Mouse (Mus musculus) left cerebral cortex, postnatal 14 days (tissue): ENCODE measurements around the gene Card9. TPM values are rescaled to one million over a fixed set of nuclear protein-coding genes. Genes with fewer than 3 reads are reported as not detected.

Source experiments
- DNase-seq, 2 experiments: peaks; one replicate each; pipeline ENCODE4 v3.0.0; 2021 to 2022; ENCODE audit warnings: low spot score in 2 of 2, mixed read lengths in 1 of 2
- intact Hi-C: fragments of 180-260 bp; cut with DNase I; formaldehyde crosslinking; loops from one replicate; pipeline ENCODE4 v1.15.1; 2025
- total RNA-seq, 2 experiments: library from RNA; stranded (reverse); gene quantifications; 2 replicates each; pipeline ENCODE4 v1.2.3; 2021

Card9 gene
- total RNA-seq, 2 experiments from 2014 or later: 2.4 to 2.8 TPM

- no peak for DNase-seq
- intact Hi-C loops: no loop called here
These were observed 22.2 kb downstream of the Card9 start for GRCm38 (mm10) chr2:26338302-26339203.

- DNase-seq: no peak
- intact Hi-C loops: no loop called here
These were observed 30.0 kb downstream of the Card9 start for GRCm38 (mm10) chr2:26330702-26331101.

DNA sequence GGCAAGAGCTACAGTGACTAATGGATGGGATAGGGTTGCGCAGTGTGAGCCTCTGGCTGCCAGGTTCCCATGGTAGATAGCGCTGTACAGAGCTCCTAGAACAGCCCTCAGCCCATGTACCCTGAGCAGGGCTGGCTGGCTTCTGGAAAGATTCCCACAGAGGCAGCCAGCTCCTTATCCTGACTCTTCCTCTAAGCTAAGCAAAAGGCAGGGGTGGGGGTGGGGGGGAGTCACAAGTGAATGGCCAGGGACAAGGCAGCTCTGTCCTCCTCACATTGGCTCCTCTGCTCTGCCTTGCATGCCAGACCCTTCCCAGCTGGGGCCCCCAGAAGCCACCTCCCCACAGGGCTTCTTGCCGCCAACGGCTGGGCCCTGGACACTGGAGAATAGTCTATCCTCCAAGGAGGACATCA, 30.7 kb downstream of the Card9 start:
- DNase-seq: no peak
- intact Hi-C loops: no loop called here

DNA sequence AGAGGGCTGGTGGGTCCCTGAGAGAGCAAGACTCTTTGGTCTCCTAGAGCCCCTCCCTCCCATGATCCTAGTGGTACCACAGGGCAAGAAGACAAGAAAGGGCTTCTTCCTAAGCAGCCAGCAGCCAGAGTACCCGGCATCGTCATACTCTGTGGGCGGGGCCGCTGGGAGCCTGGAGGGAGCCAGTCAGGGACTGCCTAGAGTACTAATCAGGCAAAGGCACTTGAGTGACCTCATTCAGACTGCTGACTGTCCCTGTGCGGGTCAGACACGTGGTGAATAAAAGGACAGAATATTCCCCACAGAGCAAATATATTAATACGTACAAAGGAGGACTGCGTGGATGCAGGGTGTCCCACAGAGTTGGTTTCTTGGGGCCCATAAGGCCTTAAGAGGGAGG, 31.3 kb downstream of the Card9 start:
- DNase-seq: peak in 1 of 2 experiments; percentile 70
- intact Hi-C loops: loop anchor here (10.0 kb wide), 1 partner anchor 235 kb away; no protein-coding TSS in a partner anchor

GRCm38 (mm10) chr2:26327852-26328251, 32.9 kb downstream of the Card9 start:
- intact Hi-C loops: loop anchor here (10.0 kb wide), 1 partner anchor 237 kb away; no protein-coding TSS in a partner anchor
- DNase-seq: no peak

DNA sequence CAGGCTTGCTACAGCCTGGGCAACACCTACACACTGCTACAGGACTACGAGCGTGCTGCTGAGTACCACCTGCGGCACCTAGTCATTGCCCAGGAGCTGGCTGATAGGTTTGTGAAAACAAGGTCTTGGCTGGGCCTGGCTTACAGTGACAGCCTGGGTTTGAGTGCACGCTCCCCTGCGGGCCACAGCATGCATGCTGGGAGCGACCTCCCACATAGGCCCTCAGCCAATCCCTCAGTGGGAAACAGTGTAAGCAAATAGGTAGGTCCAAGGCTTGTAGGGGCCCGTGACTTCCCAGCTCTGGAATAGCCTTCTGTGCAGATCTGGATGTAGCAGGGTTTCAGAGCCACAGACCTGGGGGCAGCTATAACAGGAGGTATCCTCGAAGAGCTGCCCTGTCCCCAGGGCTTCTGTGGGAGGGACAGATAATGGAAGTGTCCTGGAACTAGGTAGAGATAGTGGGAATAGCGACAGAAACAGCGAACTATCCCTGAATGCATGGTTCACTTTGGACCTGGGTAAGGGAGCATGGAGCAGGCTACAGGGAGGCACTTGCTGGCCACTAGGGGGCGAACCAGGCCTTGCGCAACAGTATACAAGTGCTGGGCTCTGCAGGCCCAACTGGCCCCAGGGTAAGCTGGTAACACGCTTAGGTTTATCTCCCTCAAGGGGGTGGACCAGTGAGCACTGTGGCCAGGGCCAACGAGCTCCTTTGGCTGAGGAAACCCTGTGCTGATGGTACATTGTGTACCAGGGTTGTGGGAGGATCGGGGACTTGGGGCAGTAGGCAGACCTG, 35.1 kb downstream of the Card9 start:
- DNase-seq: peak in 1 of 2 experiments; percentile 46
- intact Hi-C loops: loop anchor here (10.0 kb wide), 1 partner anchor 239 kb away; no protein-coding TSS in a partner anchor

- intact Hi-C loops: loop anchor here (10.0 kb wide), 1 partner anchor 240 kb away; no protein-coding TSS in a partner anchor
- peak; percentile 60 to 61 for DNase-seq
These were observed 35.8 kb downstream of the Card9 start for GRCm38 (mm10) chr2:26324917-26325316.

GRCm38 (mm10) chr2:26323589-26324325, 37.0 kb downstream of the Card9 start:
- intact Hi-C loops: loop anchor here (10.0 kb wide), 1 partner anchor 241 kb away; no protein-coding TSS in a partner anchor
- DNase-seq: no peak

DNA sequence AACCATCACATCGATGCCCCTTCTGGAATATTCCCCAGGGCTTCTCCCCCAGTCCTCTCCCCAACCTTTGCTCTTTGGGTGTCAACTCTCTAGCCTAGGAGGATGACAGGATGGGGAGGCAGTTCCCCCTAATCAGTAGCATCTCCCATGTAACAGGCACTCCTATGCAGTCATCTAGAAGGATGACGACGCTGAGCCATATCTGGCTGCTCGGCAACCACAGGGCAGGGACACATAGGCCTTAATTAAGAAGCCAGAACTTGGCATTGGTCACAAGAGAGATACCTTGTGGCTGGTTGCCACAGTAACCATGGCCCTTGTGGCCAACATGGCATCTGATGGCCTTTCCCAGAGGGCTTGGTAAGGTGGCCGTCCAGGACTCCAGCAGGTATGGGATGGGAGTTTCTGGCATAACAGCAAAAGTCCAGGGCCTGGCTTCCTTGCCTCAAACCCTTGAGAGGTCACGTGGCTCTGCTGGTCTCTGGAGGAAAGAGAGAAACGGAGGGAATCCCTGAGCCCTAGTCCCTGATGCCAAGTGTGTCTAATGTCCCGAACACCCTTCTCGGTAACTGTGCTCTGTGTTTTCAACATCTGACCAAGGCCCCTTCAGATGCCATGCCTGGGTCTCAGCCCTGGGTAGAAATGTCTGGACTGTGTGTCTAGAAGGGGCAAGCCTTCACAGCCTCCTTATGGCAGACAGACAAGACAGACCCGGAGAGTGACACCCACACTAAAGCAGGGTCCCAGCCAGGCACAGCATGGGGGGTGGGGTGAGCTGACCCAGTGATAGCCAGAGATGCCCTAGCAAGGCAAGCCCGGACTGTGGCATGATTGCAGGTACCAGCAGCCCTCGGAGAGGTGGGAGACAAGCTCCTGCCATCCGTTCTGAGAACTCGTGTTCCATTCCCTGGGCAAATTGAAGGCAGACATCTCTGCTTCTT, 40.2 kb downstream of the Card9 start:
- intact Hi-C loops: loop anchor here (10.0 kb wide), 1 partner anchor 244 kb away; no protein-coding TSS in a partner anchor

GRCm38 (mm10) chr2:26319519-26320244, 41.0 kb downstream of the Card9 start:
- DNase-seq: no peak
- intact Hi-C loops: loop anchor here (10.0 kb wide), 1 partner anchor 245 kb away; no protein-coding TSS in a partner anchor

More for the DNA sequence above, 40.2 kb downstream of the Card9 start:
- DNase-seq: no peak

GRCm38 (mm10) chr2:26319109-26319508, 41.6 kb downstream of the Card9 start:
- DNase-seq: no peak
- intact Hi-C loops: no loop called here

GRCm38 (mm10) chr2:26317991-26318672, 42.6 kb downstream of the Card9 start:
- intact Hi-C loops: no loop called here
- no peak for DNase-seq

DNA sequence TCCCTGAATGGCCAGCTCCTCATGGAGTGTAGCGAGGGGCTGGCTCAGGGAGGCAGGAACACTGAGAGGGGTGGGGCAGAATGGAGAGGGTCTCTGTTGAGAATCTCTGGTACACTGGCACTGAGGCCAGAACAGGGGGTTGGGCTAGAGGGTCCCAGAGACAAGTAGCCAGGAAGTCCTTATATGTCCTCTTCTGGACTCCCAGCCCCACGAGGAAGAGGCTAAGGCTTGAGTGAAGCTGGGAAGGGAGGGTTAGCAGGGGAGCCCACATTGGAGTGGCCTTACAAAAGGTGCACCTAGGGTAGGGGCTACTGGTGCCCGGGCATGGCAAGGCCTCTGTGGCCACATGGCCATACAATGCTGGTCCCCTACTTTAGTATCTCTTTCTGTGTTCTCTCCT, 43.3 kb downstream of the Card9 start:
- no peak for DNase-seq
- intact Hi-C loops: no loop called here

- DNase-seq: no peak
- intact Hi-C loops: no loop called here
These were observed 44.0 kb downstream of the Card9 start for GRCm38 (mm10) chr2:26316576-26317246.

- intact Hi-C loops: no loop called here
- DNase-seq: peak; percentile 39 to 58
These were observed 44.8 kb downstream of the Card9 start for GRCm38 (mm10) chr2:26315925-26316311.
